Mouse (Mus musculus): ENCODE data around the gene Ttc28. TPM values are rescaled to one million over a fixed set of nuclear protein-coding genes. Genes with fewer than 3 reads are reported as not detected.

Ttc28 gene
- total and polyA plus RNA-seq, 3 experiments, result 1.1 to 1.8 TPM; not detected in 1

GRCm38 (mm10) chr5:110928289-110928688 lies 48.7 kb downstream of the Ttc28 start:
- Histone ChIP-seq H3K36me3 (ENCODE audit: control insufficient read depth in 1 of 2, insufficient read depth in 2 of 2, low read length in 2 of 2) (no peaks in the 10 kb centered on the region), H3K9me3 (replicated peaks; ENCODE audit: insufficient read depth, low read length) (no peaks in the 10 kb centered on the region), H3K9ac (ENCODE audit: control insufficient read depth, low read depth, low read length, poor library complexity, severe bottlenecking) (no peak overlapping the region), H3K27ac (ENCODE audit: control insufficient read depth, low read depth, low read length) (no peak overlapping the region), H3K27me3 (ENCODE audit: control insufficient read depth in 1 of 2, insufficient read depth in 2 of 2, low read length in 2 of 2) (no peaks in the 10 kb centered on the region), H3K79me2 (ENCODE audit: control insufficient read depth, insufficient read depth, low read length, poor library complexity) (no peaks in the 10 kb centered on the region), H3K4me3 (ENCODE audit: control insufficient read depth in 1 of 2, insufficient read depth in 1 of 2, low read depth in 2 of 2, low read length in 2 of 2) (no peak overlapping the region), H3K4me1 (ENCODE audit: control insufficient read depth in 1 of 2, insufficient read depth in 2 of 2, low read length in 2 of 2) (no peaks in the 10 kb centered on the region)
- TF ChIP-seq TCF12 (IDR thresholded peaks at IDR 0.05; ENCODE audit: low read depth, low read length) (no peak), MAZ (IDR thresholded peaks at IDR 0.05; ENCODE audit: low read depth, low read length) (no peak), ZKSCAN1 (IDR thresholded peaks at IDR 0.05; ENCODE audit: low read depth, low read length) (no peak), POLR2AphosphoS2 (IDR thresholded peaks at IDR 0.05; ENCODE audit: low read length) (no peak)
- no peak for DNase-seq (ENCODE audit: low read depth, low spot score)

GRCm38 (mm10) chr5:110929306-110929705 lies 49.7 kb downstream of the Ttc28 start:
- no peaks in the 10 kb centered on the region for H3K9me3 ChIP-seq (replicated peaks; ENCODE audit: insufficient read depth, low read length)
- H3K79me2 ChIP-seq (ENCODE audit: control insufficient read depth, insufficient read depth, low read length, poor library complexity), result no peaks in the 10 kb centered on the region
- DNase-seq (ENCODE audit: low read depth, low spot score), result no peak
- TF ChIP-seq POLR2AphosphoS5 (IDR thresholded peaks at IDR 0.05; ENCODE audit: borderline replicate concordance, low read depth, low read length) (no peak), RCOR1 (IDR thresholded peaks at IDR 0.05; ENCODE audit: low read depth, low read length) (no peak), POLR2A (IDR thresholded peaks at IDR 0.05; ENCODE audit: control insufficient read depth in 1 of 2, insufficient read depth in 1 of 2, low read depth in 1 of 2, low read length in 2 of 2, poor library complexity in 1 of 2) (no peak), ETS1 (IDR thresholded peaks at IDR 0.05; ENCODE audit: low read depth, low read length) (no peak), ZC3H11A (IDR thresholded peaks at IDR 0.05; ENCODE audit: low read depth, low read length) (no peak), USF2 (IDR thresholded peaks at IDR 0.05; ENCODE audit: borderline replicate concordance in 1 of 2, insufficient read depth in 1 of 2, low read depth in 1 of 2, low read length in 2 of 2) (no peak), MAFK (IDR thresholded peaks at IDR 0.05; ENCODE audit: borderline replicate concordance, low read depth, low read length) (no peak), EP300 (IDR thresholded peaks at IDR 0.05; ENCODE audit: low read depth in 1 of 2, low read length in 2 of 2) (no peak), CTCF (IDR thresholded peaks at IDR 0.05 in 2 of 3, conservative IDR thresholded peaks at IDR 0.05 in 1 of 3; ENCODE audit: control insufficient read depth in 1 of 3, insufficient read depth in 1 of 3, low read depth in 2 of 3, low read length in 3 of 3, poor library complexity in 1 of 3, severe bottlenecking in 1 of 3) (no peak), CHD1 (IDR thresholded peaks at IDR 0.05; ENCODE audit: low read depth, low read length) (no peak), MXI1 (IDR thresholded peaks at IDR 0.05; ENCODE audit: low read depth, low read length) (no peak), GATA1 (IDR thresholded peaks at IDR 0.05; ENCODE audit: low read depth, low read length) (no peak), ZMIZ1 (IDR thresholded peaks at IDR 0.05; ENCODE audit: low read depth, low read length) (no peak), MAX (IDR thresholded peaks at IDR 0.05; ENCODE audit: low read length) (no peak)
- H3K36me3 ChIP-seq (ENCODE audit: control insufficient read depth in 1 of 2, insufficient read depth in 2 of 2, low read length in 2 of 2), result no peaks in the 10 kb centered on the region
- no peak overlapping the region for H3K4me3 ChIP-seq (ENCODE audit: control insufficient read depth in 1 of 2, insufficient read depth in 1 of 2, low read depth in 2 of 2, low read length in 2 of 2)
- H3K27me3 ChIP-seq (ENCODE audit: control insufficient read depth in 1 of 2, insufficient read depth in 2 of 2, low read length in 2 of 2), result no peaks in the 10 kb centered on the region
- H3K27ac ChIP-seq (ENCODE audit: control insufficient read depth, low read depth, low read length), result no peak overlapping the region
- H3K9ac ChIP-seq (ENCODE audit: control insufficient read depth, low read depth, low read length, poor library complexity, severe bottlenecking), result no peak overlapping the region
- H3K4me1 ChIP-seq (ENCODE audit: control insufficient read depth in 1 of 2, insufficient read depth in 2 of 2, low read length in 2 of 2), result no peaks in the 10 kb centered on the region

Measured in MEL (cell line).